Mouse (Mus musculus) liver, adult 2 months (tissue): ENCODE results near the gene Gm12830. TPM values are rescaled to one million over a fixed set of nuclear protein-coding genes. Genes with fewer than 3 reads are reported as not detected.
A peak's percentile ranks its signal among the peaks of the same experiment; 100 is the strongest.

Experiments used
- DNase-seq: peaks from one replicate; pipeline ENCODE4 v3.0.0-alpha.2; 2011; ENCODE audit warnings: low read depth, low spot score; ENCODE audit errors: extremely low read depth
- H3K27ac ChIP-seq: fragments of 200-500 bp; replicated peaks from 2 replicates; pipeline ENCODE4 v1.5.1; 2012; ENCODE audit warnings: low read depth, mild to moderate bottlenecking, control low read depth, inconsistent platforms, low read length; ENCODE audit not compliant: insufficient read depth
- H3K27me3 ChIP-seq: fragments of 200-500 bp; 2 replicates; pipeline ENCODE4 v1.6.1; 2012; ENCODE audit warnings: mild to moderate bottlenecking, moderate library complexity, low read length, inconsistent platforms; ENCODE audit not compliant: control insufficient read depth, insufficient read depth
- H3K36me3 ChIP-seq: fragments of 200-500 bp; 2 replicates; pipeline ENCODE4 v1.6.1; 2012; ENCODE audit warnings: low read length, inconsistent platforms; ENCODE audit not compliant: control insufficient read depth, insufficient read depth
- H3K4me1 ChIP-seq: fragments of 200-500 bp; 2 replicates; pipeline ENCODE4 v1.6.1; 2011; ENCODE audit warnings: low read length; ENCODE audit not compliant: control insufficient read depth, insufficient read depth
- H3K4me3 ChIP-seq: fragments of 200-500 bp; 2 replicates; pipeline ENCODE4 v1.5.1; 2011; ENCODE audit warnings: low read depth, mild to moderate bottlenecking, control low read depth, low read length, moderate library complexity; ENCODE audit not compliant: insufficient read depth
- H3K79me2 ChIP-seq: fragments of 200-500 bp; 2 replicates; pipeline ENCODE4 v1.6.1; 2012; ENCODE audit warnings: inconsistent platforms, mild to moderate bottlenecking, low read length, moderate library complexity; ENCODE audit not compliant: control insufficient read depth, insufficient read depth
- H3K9ac ChIP-seq: fragments of 200-500 bp; 2 replicates; pipeline ENCODE4 v1.6.1; 2012; ENCODE audit warnings: low read depth, mild to moderate bottlenecking, control low read depth, inconsistent platforms, low read length
- CTCF ChIP-seq: fragments of 200-500 bp; IDR thresholded peaks from 2 replicates; pipeline ENCODE4 v1.5.1; 2011; ENCODE audit warnings: low read depth, low read length, control low read depth
- POLR2A ChIP-seq: fragments of 200-500 bp; IDR thresholded peaks from 2 replicates; pipeline ENCODE4 v1.6.1; 2011; ENCODE audit warnings: low read length, control low read depth; ENCODE audit not compliant: insufficient read depth; ENCODE audit errors: extremely low read depth
- WGBS: fragments of 180-500 bp; shearing (Covaris S2); methylation state at CpG from one replicate; pipeline ENCODE4 v1.1.7; 2018; 5-methylcytosine and 5-hydroxymethylcytosine counted together
- polyA plus RNA-seq: library from polyadenylated mRNA; depleted of rRNA; stranded (reverse); fragments of >200 nt; gene quantifications from 2 replicates; pipeline ENCODE4 v1.2.3, GENCODE M21; 2012; rRNA removed
- total RNA-seq: library from RNA; depleted of rRNA; stranded (reverse); fragments of >200 nt; gene quantifications from 2 replicates; pipeline ENCODE4 v1.2.3, GENCODE M21; 2014; rRNA removed

The Gm12830 gene
- total RNA-seq: not detected in 2 replicates
- polyA plus RNA-seq: not detected in 2 replicates

DNA sequence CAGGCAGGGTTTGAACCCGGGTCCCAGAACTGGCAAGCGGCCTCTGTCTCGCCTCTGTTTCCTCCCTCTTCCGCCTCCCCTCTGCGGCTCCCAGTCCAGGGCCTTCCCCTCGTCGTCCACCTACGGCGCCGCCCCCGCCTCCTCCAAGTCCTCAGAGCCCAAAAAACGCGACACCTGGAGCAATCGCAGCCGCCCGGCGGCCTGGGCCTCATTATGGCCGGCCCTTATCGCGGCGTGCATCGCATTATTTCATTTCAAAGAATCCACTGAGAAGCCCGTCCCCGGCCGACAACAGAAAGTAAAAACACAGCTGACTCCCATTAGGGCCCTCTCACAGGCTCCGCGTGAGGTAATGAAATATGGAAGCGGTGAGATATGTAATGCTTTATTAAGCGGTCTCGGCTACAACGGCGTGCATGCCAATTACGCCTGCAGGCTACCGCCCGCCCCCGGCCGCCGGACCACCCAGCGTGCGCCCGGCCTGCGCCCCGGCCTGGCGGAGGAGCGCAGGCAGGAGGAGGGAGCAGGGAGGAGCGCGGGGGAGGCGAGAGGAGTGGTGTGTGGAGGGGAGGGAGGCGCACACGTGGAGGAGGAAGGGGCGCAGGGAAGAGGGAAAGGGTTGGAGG lies at the start of gene Gm12830:
TSS of gene Gm12830 (plus strand) at position 156 of the 626 bp plus-strand sequence.
- Histone ChIP-seq H3K27me3 (no peaks in the 10 kb centered on the region; the same call in 1 of the 2 replicates), H3K79me2 (no peaks in the 10 kb centered on the region), H3K4me1 (no peaks in the 10 kb centered on the region), H3K9ac (peak within 1 kb of the TSS; percentile 46; the same call in 1 of the 2 replicates), H3K36me3 (no peaks in the 10 kb centered on the region), H3K4me3 (peak within 1 kb of the TSS; percentile 44; the same call in 1 of the 2 replicates), H3K27ac (no peak within 1 kb of the TSS)
- whole genome bisulfite sequencing: 4% methylated on average over 51 of the region's 51 CpGs
- DNase-seq: no peak
- TF ChIP-seq CTCF: no peak
- TF ChIP-seq POLR2A: no peak

DNA sequence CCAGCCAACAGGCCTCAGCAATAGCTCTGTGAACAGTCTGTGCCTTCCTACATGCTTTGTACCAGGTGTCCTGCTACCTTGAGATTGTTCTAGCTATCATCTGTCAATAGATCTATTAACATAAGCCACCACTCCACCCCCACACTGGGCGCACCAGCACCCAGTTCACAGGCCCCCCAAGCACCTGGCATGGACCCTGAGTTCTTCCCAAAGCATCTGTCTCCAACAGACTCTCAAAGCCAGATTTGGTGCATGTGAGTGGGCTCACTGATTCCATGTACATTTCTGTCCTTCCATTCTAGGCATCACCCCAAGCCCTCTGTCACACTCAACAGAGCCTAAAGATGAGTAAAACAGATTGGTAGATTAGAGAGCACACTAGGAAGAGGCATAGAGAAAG lies 48.2 kb upstream of the Gm12830 start:
- Histone ChIP-seq H3K36me3 (no peaks in the 10 kb centered on the region), H3K4me1 (no peaks in the 10 kb centered on the region), H3K4me3 (no peak overlapping the region), H3K27ac (no peak overlapping the region), H3K9ac (no peak overlapping the region), H3K27me3 (no peaks in the 10 kb centered on the region), H3K79me2 (no peaks in the 10 kb centered on the region)
- DNase-seq: no peak
- TF ChIP-seq CTCF (no peak), POLR2A (no peak)
- 90% methylated on average over 1 of the region's 1 CpGs for WGBS

DNA sequence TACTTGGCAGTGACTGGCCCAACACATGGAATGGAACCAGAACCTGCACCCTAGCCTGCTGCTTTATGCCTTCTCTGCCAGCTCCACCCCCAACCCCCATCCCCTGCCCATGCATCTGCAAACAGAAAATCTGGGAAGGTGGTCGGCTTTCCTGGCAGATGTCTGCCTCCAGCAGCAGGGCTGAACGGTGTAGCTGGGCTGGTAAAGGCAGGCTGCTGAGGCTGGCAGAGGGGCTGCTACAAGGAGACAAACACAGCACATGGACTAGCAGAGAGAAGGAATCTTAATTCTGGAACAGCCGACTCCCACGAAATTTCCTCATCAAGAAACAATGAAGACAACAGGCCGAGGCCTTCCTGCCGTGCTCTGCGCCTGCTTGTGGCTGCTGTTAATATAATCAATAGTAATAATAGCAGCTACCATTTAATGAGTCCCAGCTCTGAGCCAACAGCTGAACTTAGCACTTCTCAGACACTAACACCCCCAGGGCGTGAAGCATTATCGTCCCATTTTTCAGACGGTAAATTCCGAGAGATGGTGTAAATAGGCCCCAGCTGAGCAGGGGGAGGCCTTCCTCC lies 43.8 kb upstream of the Gm12830 start:
- Histone ChIP-seq H3K36me3 (no peaks in the 10 kb centered on the region), H3K9ac (no peak overlapping the region), H3K4me1 (no peaks in the 10 kb centered on the region), H3K27ac (no peak overlapping the region), H3K79me2 (no peaks in the 10 kb centered on the region), H3K4me3 (no peak overlapping the region), H3K27me3 (no peaks in the 10 kb centered on the region)
- 83% methylated on average over 11 of the region's 11 CpGs for WGBS
- DNase-seq: no peak
- TF ChIP-seq POLR2A: no peak
- TF ChIP-seq CTCF: no peak

DNA sequence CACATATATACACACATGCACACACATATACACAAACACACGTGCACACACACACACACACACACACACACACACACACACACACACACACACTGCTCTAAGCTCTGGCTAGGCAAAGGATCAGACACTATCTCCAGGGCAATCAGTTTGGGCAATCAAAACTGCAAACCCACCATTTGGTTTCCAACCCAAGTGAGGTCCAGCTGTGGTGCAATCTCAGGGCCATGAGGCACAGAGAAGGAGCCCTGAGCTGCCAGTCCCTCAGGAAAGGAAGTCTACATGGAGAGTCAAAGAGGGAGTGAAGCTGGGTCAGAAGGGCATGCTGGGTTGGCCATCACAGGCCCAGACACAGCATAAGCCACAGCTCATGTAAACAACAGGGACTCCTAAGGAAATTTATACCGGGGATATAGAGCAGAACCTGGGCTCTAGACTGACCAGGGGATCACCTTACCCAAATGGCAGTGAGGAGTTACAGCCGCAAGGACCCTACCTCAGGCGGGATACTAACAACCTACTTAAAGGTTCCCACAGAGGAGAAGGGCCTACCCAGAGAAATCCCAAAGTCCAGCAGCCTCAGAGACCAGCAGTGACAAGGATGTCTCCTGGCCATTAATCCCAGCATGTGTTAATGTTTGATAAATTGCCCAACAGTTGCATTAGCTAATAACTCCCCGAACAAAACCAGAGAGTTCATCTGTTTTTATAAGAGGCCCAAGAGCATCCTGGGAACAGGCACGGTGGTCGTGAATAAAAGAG lies 42.6 kb upstream of the Gm12830 start:
- no peak for TF ChIP-seq POLR2A
- no peak for TF ChIP-seq CTCF

DNA sequence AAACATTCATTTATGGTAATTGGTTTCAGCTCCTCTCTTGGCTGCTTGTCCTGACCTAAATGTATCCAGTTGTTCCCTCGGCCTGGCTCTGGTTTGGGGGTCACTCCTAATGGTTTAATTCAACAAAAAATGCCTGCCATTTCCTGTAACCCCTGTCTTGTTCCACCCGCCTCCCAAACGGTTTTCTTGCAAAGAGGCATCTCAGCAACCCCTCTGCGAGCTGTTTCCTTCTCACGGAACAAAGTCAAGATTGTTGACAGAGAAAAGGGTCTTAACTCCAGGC lies 42.1 kb upstream of the Gm12830 start:
- no peak for TF ChIP-seq CTCF
- Histone ChIP-seq H3K9ac (no peak overlapping the region), H3K27me3 (no peaks in the 10 kb centered on the region), H3K79me2 (no peaks in the 10 kb centered on the region), H3K36me3 (no peaks in the 10 kb centered on the region), H3K4me3 (no peak overlapping the region), H3K27ac (no peak overlapping the region), H3K4me1 (no peaks in the 10 kb centered on the region)
- 65% methylated on average over 5 of the region's 5 CpGs for WGBS
- DNase-seq: no peak

More for the DNA sequence above, 42.6 kb upstream of the Gm12830 start:
- H3K9ac ChIP-seq: no peak overlapping the region
- no peak overlapping the region for H3K4me3 ChIP-seq
- H3K36me3 ChIP-seq: no peaks in the 10 kb centered on the region
- WGBS: 52% methylated on average over 7 of the region's 7 CpGs
- H3K27me3 ChIP-seq: no peaks in the 10 kb centered on the region
- H3K79me2 ChIP-seq: no peaks in the 10 kb centered on the region
- no peaks in the 10 kb centered on the region for H3K4me1 ChIP-seq
- peak; percentile 58 for DNase-seq
- H3K27ac ChIP-seq: no peak overlapping the region
